Mouse (Mus musculus) embryonic facial prominence, embryonic 15.5 days (tissue): ENCODE measurements around the gene Fmo5. TPM values are rescaled to one million over a fixed set of nuclear protein-coding genes. Genes with fewer than 3 reads are reported as not detected.
A peak's percentile ranks its signal among the peaks of the same experiment; 100 is the strongest.

Source experiments
- ATAC-seq: fragments of 200-750 bp; cut with Nextera tagmentation; 2 replicates; pipeline ENCODE4 v1.8.0; 2017; ENCODE audit warnings: low read depth, moderate TSS enrichment; ENCODE audit not compliant: insufficient number of reproducible peaks, low FRiP score, low TSS enrichment
- H3K27ac ChIP-seq: fragments of 300-500 bp; sonication (generic); replicated peaks from 2 replicates; pipeline ENCODE4 v1.5.1; 2015; ENCODE audit warnings: mild to moderate bottlenecking, inconsistent platforms
- H3K27me3 ChIP-seq: fragments of 300-500 bp; sonication (generic); 2 replicates; pipeline ENCODE4 v1.6.1; 2015; ENCODE audit warnings: inconsistent platforms
- H3K36me3 ChIP-seq: fragments of 300-500 bp; sonication (generic); 2 replicates; pipeline ENCODE4 v1.6.1; 2015; ENCODE audit warnings: mild to moderate bottlenecking, inconsistent platforms
- H3K4me1 ChIP-seq: fragments of 300-500 bp; sonication (generic); 2 replicates; pipeline ENCODE4 v1.6.1; 2015; ENCODE audit warnings: inconsistent platforms
- H3K4me2 ChIP-seq: fragments of 300-500 bp; sonication (generic); replicated peaks from 2 replicates; pipeline ENCODE4 v1.6.1; 2015; ENCODE audit warnings: mild to moderate bottlenecking, inconsistent platforms
- H3K4me3 ChIP-seq: fragments of 300-500 bp; sonication (generic); replicated peaks from 2 replicates; pipeline ENCODE4 v1.5.1; 2015; ENCODE audit warnings: mild to moderate bottlenecking, inconsistent platforms
- H3K9ac ChIP-seq: fragments of 300-500 bp; sonication (generic); 2 replicates; pipeline ENCODE4 v1.6.1; 2015; ENCODE audit warnings: inconsistent platforms
- H3K9me3 ChIP-seq: fragments of 300-500 bp; sonication (generic); replicated peaks from 2 replicates; pipeline ENCODE4 v1.6.1; 2016; ENCODE audit warnings: inconsistent platforms
- WGBS: fragments of 180-500 bp; shearing (Covaris S2); methylation state at CpG from one replicate; pipeline ENCODE4 v1.1.7; 2015; 5-methylcytosine and 5-hydroxymethylcytosine counted together
- polyA plus RNA-seq: library from polyadenylated mRNA; unstranded; fragments of >200 nt; fragmentation: Nextera tagmentation; extraction: Ambion mirVana; gene quantifications from 2 replicates; pipeline ENCODE4 v1.2.1, GENCODE M21; 2015

Gene Fmo5
- 3.7 and 4.2 TPM in 2 replicates for polyA plus RNA-seq

DNA sequence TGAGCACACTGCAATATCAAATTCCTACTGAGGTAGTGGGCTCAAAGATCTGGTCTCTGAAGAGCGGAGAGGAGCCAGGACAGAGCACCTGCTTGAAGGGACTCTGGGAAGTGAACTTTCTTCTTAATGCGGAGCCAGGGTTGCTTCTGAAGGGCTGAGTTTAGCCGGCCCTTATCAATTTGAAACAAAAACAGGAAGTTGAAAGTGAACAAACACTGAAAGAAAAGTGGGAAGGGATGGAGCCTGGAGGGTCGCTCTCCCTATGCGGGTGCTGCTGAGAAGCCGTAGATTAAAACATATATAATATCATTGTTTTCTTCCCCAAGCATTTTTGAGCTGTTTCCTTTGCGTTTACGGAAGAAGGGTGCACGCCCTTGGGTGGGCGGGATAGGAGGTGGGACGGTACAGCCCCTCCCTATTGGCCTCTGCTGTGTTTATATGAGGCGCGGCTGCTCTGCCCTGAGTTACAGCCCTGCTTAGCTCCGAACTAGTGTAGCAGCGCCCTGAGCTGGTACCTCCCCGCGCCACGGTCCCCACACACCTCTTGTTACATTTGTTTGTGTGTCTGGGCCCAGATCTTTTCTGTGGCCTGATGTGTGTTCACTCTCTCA is at the start of gene Fmo5:
Gene Fmo5, plus strand, starts transcription at position 414 of the 611 bp plus-strand sequence.
- 2% methylated on average over 18 of the region's 18 CpGs for WGBS
- peak within 1 kb of the TSS; percentile 51 for H3K4me3 ChIP-seq
- H3K4me1 ChIP-seq = peaks cover 6% of the 10 kb centered on the region; the same call in 1 of the 2 replicates
- H3K27me3 ChIP-seq = no peaks in the 10 kb centered on the region
- peak; percentile 76; the same call in 1 of the 2 replicates for ATAC-seq
- H3K36me3 ChIP-seq = no peaks in the 10 kb centered on the region
- H3K9me3 ChIP-seq = no peaks in the 10 kb centered on the region
- H3K4me2 ChIP-seq = peak within 1 kb of the TSS; percentile 66
- H3K9ac ChIP-seq = peak within 1 kb of the TSS; percentile 23; the same call in 1 of the 2 replicates
- H3K27ac ChIP-seq = no peak within 1 kb of the TSS

DNA sequence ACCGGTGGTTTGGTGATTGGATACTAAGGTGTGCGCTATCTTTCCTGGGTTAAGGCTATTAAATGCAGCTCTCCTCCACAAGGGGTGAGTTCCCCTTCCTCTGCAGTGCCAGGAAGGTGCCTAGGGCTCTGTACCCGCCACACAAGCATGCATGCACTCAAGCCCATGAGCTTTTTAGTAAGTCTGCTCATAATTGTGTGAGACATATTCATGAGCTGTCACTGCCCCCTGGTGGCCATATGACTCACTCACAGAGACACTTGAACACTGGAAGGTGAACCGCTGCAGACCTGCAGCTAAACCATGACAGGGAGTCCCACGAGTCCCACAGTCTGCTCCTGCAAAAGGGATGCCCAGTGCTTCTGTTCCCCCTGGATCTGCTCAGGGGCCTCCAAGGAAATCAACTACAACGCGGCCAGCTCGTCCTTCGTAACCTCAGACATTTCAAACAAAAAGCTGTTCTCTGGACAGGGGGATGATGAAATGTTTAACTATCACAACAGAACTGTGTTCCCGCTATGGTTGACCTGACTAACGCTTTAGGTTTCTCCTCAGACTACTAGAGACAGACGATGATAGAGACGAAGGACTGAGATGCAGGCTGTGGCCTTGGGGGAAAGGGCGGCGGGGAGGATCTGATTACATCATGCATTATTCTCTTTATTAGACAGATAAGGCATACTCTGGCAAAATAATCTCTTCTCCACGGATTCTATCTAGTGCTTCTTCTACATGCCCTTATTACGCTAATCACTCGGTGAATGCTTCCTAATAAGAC is 43.0 kb upstream of the Fmo5 start:
- no peak overlapping the region for H3K9ac ChIP-seq
- peaks cover 35% of the 10 kb centered on the region for H3K36me3 ChIP-seq
- H3K27me3 ChIP-seq = no peaks in the 10 kb centered on the region
- no peaks in the 10 kb centered on the region for H3K9me3 ChIP-seq
- H3K4me3 ChIP-seq = no peak overlapping the region
- ATAC-seq = 0 out of 2 replicates have a peak, but pooled peaks have one; percentile 60
- no peak overlapping the region for H3K4me2 ChIP-seq
- WGBS = 63% methylated on average over 18 of the region's 18 CpGs
- no peak overlapping the region for H3K27ac ChIP-seq
- no peaks in the 10 kb centered on the region for H3K4me1 ChIP-seq

DNA sequence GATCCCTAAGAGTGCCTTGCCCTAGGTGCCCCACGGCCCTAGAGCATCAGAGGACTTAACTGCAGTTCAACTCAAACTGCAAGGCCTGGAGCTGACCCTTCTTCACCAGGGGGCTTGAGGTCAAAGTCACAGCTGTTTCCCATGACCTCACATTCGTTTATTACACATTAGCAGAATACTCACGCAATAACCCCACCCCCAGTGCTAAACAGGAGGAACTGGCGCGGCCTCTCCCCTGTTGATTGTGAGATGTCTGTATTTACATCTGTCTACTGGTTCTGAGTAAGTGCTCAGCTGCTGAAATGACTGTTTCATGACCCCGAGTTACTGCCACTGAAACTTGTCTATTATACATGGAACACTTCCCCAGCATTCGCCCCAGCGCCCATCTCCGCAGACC is 40.9 kb upstream of the Fmo5 start:
- H3K4me2 ChIP-seq = no peak overlapping the region
- H3K4me1 ChIP-seq = no peaks in the 10 kb centered on the region
- H3K27me3 ChIP-seq = no peaks in the 10 kb centered on the region
- no peak overlapping the region for H3K9ac ChIP-seq
- H3K9me3 ChIP-seq = no peaks in the 10 kb centered on the region
- ATAC-seq = no peak
- WGBS = 77% methylated on average over 9 of the region's 9 CpGs
- H3K27ac ChIP-seq = no peak overlapping the region
- no peak overlapping the region for H3K4me3 ChIP-seq
- H3K36me3 ChIP-seq = peaks cover 21% of the 10 kb centered on the region; the same call in 1 of the 2 replicates

DNA sequence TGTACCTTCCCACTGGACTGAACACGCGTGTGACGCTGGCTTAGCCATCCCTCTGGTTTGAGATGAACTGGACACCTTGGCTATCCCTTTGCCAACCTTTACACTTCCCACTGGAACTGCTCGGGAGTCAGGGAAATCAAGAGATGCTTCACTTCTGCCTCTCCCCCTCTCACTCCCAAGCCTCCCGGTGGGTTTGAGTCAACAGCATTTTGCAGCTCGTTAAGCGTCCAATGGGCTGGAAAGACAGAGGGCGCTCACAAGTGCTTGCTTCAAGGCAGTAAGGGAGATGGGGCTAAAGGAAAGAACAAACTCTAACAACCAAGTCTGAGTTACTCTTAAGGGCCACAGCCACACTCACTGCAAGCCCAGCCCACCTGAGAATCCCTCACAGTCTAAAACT is 37.9 kb upstream of the Fmo5 start:
- 72% methylated on average over 8 of the region's 8 CpGs for WGBS
- Histone ChIP-seq H3K4me2 (no peak overlapping the region), H3K27me3 (no peaks in the 10 kb centered on the region), H3K4me1 (no peaks in the 10 kb centered on the region), H3K9ac (no peak overlapping the region), H3K4me3 (no peak overlapping the region), H3K36me3 (peaks cover 24% of the 10 kb centered on the region; the same call in 1 of the 2 replicates), H3K27ac (no peak overlapping the region), H3K9me3 (no peaks in the 10 kb centered on the region)
- no peak for ATAC-seq

DNA sequence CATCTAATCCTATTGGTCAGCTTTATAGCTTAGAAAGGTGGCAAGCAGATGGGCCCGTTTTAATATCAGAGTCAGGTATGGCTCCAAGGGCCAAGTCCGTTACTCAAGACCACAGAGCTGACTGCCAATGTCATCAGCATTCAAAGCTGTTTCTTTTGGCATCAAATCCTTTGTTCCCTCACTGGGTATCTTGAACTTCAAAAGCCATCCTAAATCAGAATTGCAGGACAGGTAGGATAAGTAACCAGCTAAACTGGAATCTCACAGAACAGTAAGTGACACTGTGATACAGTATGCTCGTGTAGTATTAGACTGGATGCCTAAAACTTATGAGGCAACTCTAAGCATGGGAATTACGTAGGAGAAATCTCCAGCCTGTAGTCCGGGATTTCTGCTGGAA is 35.5 kb upstream of the Fmo5 start:
- Histone ChIP-seq H3K4me2 (no peak overlapping the region), H3K36me3 (peaks cover 16% of the 10 kb centered on the region), H3K9ac (no peak overlapping the region), H3K27me3 (no peaks in the 10 kb centered on the region), H3K9me3 (no peaks in the 10 kb centered on the region), H3K4me1 (no peaks in the 10 kb centered on the region), H3K4me3 (no peak overlapping the region), H3K27ac (no peak overlapping the region)
- ATAC-seq = no peak
- WGBS = 89% methylated on average over 5 of the region's 5 CpGs

DNA sequence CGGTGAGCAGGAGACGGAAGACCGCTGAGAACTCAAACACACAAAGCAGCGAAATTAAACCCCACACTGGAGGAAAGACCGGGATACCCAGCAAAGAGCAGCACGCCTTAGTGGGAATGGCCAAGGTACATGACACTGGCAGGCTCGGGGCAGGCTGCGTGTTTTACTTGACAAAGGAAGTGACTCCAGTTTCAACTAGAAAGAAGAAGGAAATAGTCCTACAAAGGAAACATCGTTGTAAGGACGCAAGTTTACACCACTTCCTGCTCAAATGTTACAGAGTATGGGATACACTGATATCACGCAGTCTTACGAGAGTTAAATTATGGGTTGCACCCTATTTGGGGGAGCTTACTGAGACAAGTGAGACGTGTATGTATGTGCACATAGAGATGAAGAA is 34.5 kb upstream of the Fmo5 start:
- no peaks in the 10 kb centered on the region for H3K4me1 ChIP-seq
- H3K27me3 ChIP-seq = no peaks in the 10 kb centered on the region
- peaks cover 16% of the 10 kb centered on the region for H3K36me3 ChIP-seq
- no peak for ATAC-seq
- H3K4me3 ChIP-seq = no peak overlapping the region
- no peak overlapping the region for H3K27ac ChIP-seq
- WGBS = 81% methylated on average over 13 of the region's 13 CpGs
- no peaks in the 10 kb centered on the region for H3K9me3 ChIP-seq
- H3K4me2 ChIP-seq = no peak overlapping the region
- H3K9ac ChIP-seq = no peak overlapping the region

DNA sequence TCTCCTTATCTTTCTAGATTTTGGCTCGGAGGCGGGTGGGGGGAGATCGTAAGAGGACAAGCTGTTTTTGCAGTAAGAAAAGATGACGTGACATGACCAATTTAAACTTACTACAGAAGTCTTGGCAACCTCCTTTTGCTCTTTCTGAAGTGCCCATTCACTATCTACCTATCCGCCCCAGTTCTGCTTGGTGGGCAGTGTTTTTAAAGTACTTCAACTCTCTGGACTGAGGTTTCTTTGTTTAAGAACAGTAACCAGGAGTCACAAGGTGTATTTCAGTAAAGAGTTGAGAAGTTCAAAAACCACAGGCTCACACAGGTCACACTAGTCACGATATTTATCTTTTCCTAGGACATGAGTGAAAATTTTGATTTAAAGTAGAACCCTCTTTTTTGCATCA is 33.5 kb upstream of the Fmo5 start:
- Histone ChIP-seq H3K27me3 (no peaks in the 10 kb centered on the region), H3K9ac (no peak overlapping the region), H3K36me3 (peaks cover 15% of the 10 kb centered on the region), H3K4me3 (no peak overlapping the region), H3K4me1 (no peaks in the 10 kb centered on the region), H3K4me2 (no peak overlapping the region), H3K9me3 (no peaks in the 10 kb centered on the region), H3K27ac (no peak overlapping the region)
- WGBS = 88% methylated on average over 6 of the region's 6 CpGs
- ATAC-seq = no peak

DNA sequence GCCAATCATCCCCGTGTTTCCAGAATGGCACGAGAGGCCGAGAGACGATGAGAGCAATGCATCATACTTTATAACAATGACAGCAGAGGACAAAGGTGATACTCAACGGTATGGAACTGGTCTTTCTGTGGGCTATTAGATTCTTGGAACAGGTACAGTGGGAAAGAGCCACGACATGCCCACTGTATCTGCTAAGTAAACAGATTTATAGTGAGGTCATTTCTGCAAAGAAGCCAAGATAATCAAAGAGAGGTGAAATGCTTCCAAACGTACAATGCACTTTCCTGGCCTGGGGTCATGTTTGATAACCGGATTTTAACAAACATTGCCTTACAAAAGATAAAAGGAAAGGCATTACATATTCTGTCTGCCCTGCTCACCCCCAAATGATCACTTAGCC is 31.8 kb upstream of the Fmo5 start:
- ATAC-seq = no peak
- Histone ChIP-seq H3K4me1 (no peaks in the 10 kb centered on the region), H3K27me3 (no peaks in the 10 kb centered on the region), H3K4me3 (no peak overlapping the region), H3K27ac (no peak overlapping the region), H3K4me2 (no peak overlapping the region), H3K36me3 (peaks cover 21% of the 10 kb centered on the region), H3K9ac (no peak overlapping the region), H3K9me3 (no peaks in the 10 kb centered on the region)
- WGBS = 79% methylated on average over 8 of the region's 8 CpGs

DNA sequence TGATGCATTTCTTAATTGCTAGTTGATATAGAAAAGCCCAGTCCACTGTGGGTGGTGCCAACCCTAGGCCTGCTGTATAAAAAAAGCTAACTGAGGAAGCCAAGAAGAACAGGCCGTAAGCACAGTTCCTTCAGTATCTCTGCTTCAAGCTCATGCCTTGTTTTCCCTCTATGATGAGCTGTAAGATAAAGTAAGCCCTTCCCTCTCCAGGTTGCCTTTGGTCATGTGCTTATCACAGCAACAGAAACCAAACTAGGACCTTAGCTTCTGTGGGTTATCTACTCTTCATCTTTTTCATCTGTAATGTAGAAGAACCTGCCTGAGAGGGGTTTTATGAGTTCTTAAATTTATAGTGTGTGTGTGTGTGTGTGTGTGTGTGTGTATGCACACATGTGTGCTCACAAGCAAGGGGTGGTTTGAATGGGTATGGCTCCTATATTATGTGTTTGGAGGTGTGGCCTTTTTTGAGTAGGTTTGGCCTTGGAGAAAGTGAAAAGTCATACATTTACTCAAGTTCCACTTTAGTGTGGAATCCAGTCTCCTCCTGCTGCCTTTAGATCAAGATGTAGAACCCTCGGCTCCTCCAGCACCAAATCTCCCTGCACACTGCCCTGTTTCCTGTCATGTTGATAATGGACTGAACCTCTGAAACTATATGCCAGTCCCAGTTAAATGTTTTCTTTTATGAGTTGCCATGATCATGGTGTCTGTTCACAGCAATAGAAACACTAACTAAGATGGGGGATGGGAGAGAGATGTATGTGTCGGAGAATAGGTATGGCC is 28.4 kb upstream of the Fmo5 start:
- H3K4me1 ChIP-seq = no peaks in the 10 kb centered on the region
- H3K27me3 ChIP-seq = no peaks in the 10 kb centered on the region
- ATAC-seq = no peak
- WGBS = 91% methylated on average over 3 of the region's 3 CpGs
- no peak overlapping the region for H3K4me2 ChIP-seq
- no peak overlapping the region for H3K4me3 ChIP-seq
- H3K27ac ChIP-seq = no peak overlapping the region
- H3K9ac ChIP-seq = no peak overlapping the region
- peaks cover 17% of the 10 kb centered on the region for H3K36me3 ChIP-seq
- H3K9me3 ChIP-seq = no peaks in the 10 kb centered on the region

DNA sequence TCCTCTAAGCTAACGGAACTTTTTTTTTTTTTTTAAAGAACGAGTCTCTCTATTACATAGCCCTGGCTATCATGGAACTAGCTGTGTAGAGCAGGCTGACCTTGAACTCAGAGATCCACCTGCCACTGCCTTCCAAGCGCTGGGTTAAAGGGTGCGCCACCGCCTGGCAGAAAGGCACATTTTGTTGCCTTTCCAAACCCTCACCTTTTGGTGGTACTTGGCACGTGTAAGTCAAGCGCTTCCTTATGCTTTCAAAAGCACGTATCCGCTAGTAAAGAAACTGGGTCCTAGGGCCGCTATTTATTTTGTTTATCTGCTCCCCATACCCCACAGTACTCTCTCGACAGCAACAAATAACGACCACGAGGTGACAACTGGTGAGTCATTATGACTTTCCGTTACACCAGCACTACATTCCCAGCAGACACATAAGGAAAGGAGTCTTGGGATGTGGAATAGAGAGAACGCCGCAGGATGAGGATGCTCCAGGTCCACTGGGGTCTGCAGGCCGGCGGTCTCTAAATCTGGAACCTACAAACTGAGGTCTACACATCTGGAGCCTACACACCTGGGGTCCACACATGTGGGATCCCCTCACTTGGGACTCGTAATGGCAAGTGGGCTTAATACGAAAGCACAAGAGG is 19.3 kb upstream of the Fmo5 start:
- Histone ChIP-seq H3K4me3 (peak overlapping the region; percentile 66), H3K27me3 (no peaks in the 10 kb centered on the region), H3K27ac (peak overlapping the region; percentile 85; the same call in 1 of the 2 replicates), H3K9ac (peak overlapping the region; percentile 51), H3K4me2 (peak overlapping the region; percentile 81), H3K4me1 (peaks cover 4% of the 10 kb centered on the region; the same call in 1 of the 2 replicates), H3K36me3 (no peaks in the 10 kb centered on the region), H3K9me3 (no peaks in the 10 kb centered on the region)
- ATAC-seq = no peak
- 4% methylated on average over 20 of the region's 20 CpGs for WGBS
